Mouse (Mus musculus): ENCODE measurements at regions not wholly inside any gene's neighbourhood (a gene's known extent, or its start where the extent isn't known, plus 50 kb on each side); places are given as distances from the start of the nearest gene placed in this dataset.

- H3K4me1 ChIP-seq (ENCODE audit: control insufficient read depth in 2 of 2, insufficient read depth in 2 of 2, low read length in 2 of 2), result peaks cover 5% of the 10 kb centered on the region in 2 experiments; a peak in 3 of 4 replicates
- no peak overlapping the region for H3K27ac ChIP-seq (replicated peaks in 1 of 2; ENCODE audit: control insufficient read depth in 1 of 2, insufficient read depth in 1 of 2, low read depth in 2 of 2, low read length in 2 of 2)
- H3K9ac ChIP-seq (ENCODE audit: low read length), result no peak overlapping the region
- WGBS, result 80% methylated on average over 5 of the region's 5 CpGs
- no peaks in the 10 kb centered on the region for H3K27me3 ChIP-seq (ENCODE audit: control insufficient read depth, insufficient read depth, low read length)
- H3K9me3 ChIP-seq (ENCODE audit: control insufficient read depth, low read length), result no peaks in the 10 kb centered on the region
- H3K4me2 ChIP-seq (ENCODE audit: low read length), result no peak overlapping the region
- no peaks in the 10 kb centered on the region for H3K36me3 ChIP-seq (ENCODE audit: control insufficient read depth, insufficient read depth, low read length)
- H3K4me3 ChIP-seq (ENCODE audit: control insufficient read depth in 1 of 2, insufficient read depth in 1 of 2, low read depth in 1 of 2, low read length in 2 of 2), result no peak overlapping the region
- no peak for ATAC-seq (ENCODE audit: insufficient number of reproducible peaks, insufficient read depth, low FRiP score, low read depth)
Observed at GRCm38 (mm10) chr15:25271886-25272285, 141.7 kb downstream of the Basp1 start.

- H3K9me3 ChIP-seq (ENCODE audit: control insufficient read depth, low read length), result no peaks in the 10 kb centered on the region
- H3K4me2 ChIP-seq (ENCODE audit: low read length), result peak overlapping the region; percentile 41; the same call in 1 of the 2 replicates
- peaks cover 5% of the 10 kb centered on the region in 2 experiments; a peak in 3 of 4 replicates for H3K4me1 ChIP-seq (ENCODE audit: control insufficient read depth in 2 of 2, insufficient read depth in 2 of 2, low read length in 2 of 2)
- WGBS, result 60% methylated on average over 10 of the region's 10 CpGs
- no peak for ATAC-seq (ENCODE audit: insufficient number of reproducible peaks, insufficient read depth, low FRiP score, low read depth)
- H3K27me3 ChIP-seq (ENCODE audit: control insufficient read depth, insufficient read depth, low read length), result no peaks in the 10 kb centered on the region
- H3K4me3 ChIP-seq (ENCODE audit: control insufficient read depth in 1 of 2, insufficient read depth in 1 of 2, low read depth in 1 of 2, low read length in 2 of 2), result no peak overlapping the region
- no peaks in the 10 kb centered on the region for H3K36me3 ChIP-seq (ENCODE audit: control insufficient read depth, insufficient read depth, low read length)
- H3K9ac ChIP-seq (ENCODE audit: low read length), result no peak overlapping the region
- H3K27ac ChIP-seq (replicated peaks in 1 of 2; ENCODE audit: control insufficient read depth in 1 of 2, insufficient read depth in 1 of 2, low read depth in 2 of 2, low read length in 2 of 2), result no peak overlapping the region
Observed at GRCm38 (mm10) chr15:25270349-25270748, 143.2 kb downstream of the Basp1 start.

GRCm38 (mm10) chr15:25269345-25269996 lies 144.1 kb downstream of the Basp1 start:
- no peak for ATAC-seq (ENCODE audit: insufficient number of reproducible peaks, insufficient read depth, low FRiP score, low read depth)
- WGBS, result 14% methylated on average over 11 of the region's 12 CpGs

GRCm38 (mm10) chr15:25268436-25268835 lies 145.1 kb downstream of the Basp1 start:
- H3K27ac ChIP-seq (replicated peaks in 1 of 2; ENCODE audit: control insufficient read depth in 1 of 2, insufficient read depth in 1 of 2, low read depth in 2 of 2, low read length in 2 of 2), result no peak overlapping the region
- peaks cover 5% of the 10 kb centered on the region in 2 experiments; a peak in 3 of 4 replicates for H3K4me1 ChIP-seq (ENCODE audit: control insufficient read depth in 2 of 2, insufficient read depth in 2 of 2, low read length in 2 of 2)
- 77% methylated on average over 2 of the region's 2 CpGs for WGBS
- no peaks in the 10 kb centered on the region for H3K9me3 ChIP-seq (ENCODE audit: control insufficient read depth, low read length)
- H3K4me2 ChIP-seq (ENCODE audit: low read length), result no peak overlapping the region
- ATAC-seq (ENCODE audit: insufficient number of reproducible peaks, insufficient read depth, low FRiP score, low read depth), result no peak
- no peak overlapping the region for H3K9ac ChIP-seq (ENCODE audit: low read length)
- H3K36me3 ChIP-seq (ENCODE audit: control insufficient read depth, insufficient read depth, low read length), result no peaks in the 10 kb centered on the region
- H3K27me3 ChIP-seq (ENCODE audit: control insufficient read depth, insufficient read depth, low read length), result no peaks in the 10 kb centered on the region
- no peak overlapping the region for H3K4me3 ChIP-seq (ENCODE audit: control insufficient read depth in 1 of 2, insufficient read depth in 1 of 2, low read depth in 1 of 2, low read length in 2 of 2)

More at GRCm38 (mm10) chr15:25269345-25269996, 144.1 kb downstream of the Basp1 start:
- Histone ChIP-seq H3K9ac (ENCODE audit: low read length) (no peak overlapping the region), H3K4me1 (ENCODE audit: control insufficient read depth in 2 of 2, insufficient read depth in 2 of 2, low read length in 2 of 2) (peaks cover 5% of the 10 kb centered on the region in 2 experiments; a peak in 3 of 4 replicates), H3K4me2 (ENCODE audit: low read length) (peak overlapping the region; percentile 41), H3K27me3 (ENCODE audit: control insufficient read depth, insufficient read depth, low read length) (no peaks in the 10 kb centered on the region), H3K27ac (replicated peaks in 1 of 2; ENCODE audit: control insufficient read depth in 1 of 2, insufficient read depth in 1 of 2, low read depth in 2 of 2, low read length in 2 of 2) (no peak overlapping the region), H3K4me3 (ENCODE audit: control insufficient read depth in 1 of 2, insufficient read depth in 1 of 2, low read depth in 1 of 2, low read length in 2 of 2) (no peak overlapping the region; a peak in 1 of 4 replicates), H3K36me3 (ENCODE audit: control insufficient read depth, insufficient read depth, low read length) (no peaks in the 10 kb centered on the region), H3K9me3 (ENCODE audit: control insufficient read depth, low read length) (no peaks in the 10 kb centered on the region)

GRCm38 (mm10) chr15:25267509-25267908 lies 146.1 kb downstream of the Basp1 start:
- Histone ChIP-seq H3K4me1 (ENCODE audit: control insufficient read depth in 2 of 2, insufficient read depth in 2 of 2, low read length in 2 of 2) (peaks cover 5% of the 10 kb centered on the region in 2 experiments; a peak in 3 of 4 replicates), H3K27ac (replicated peaks in 1 of 2; ENCODE audit: control insufficient read depth in 1 of 2, insufficient read depth in 1 of 2, low read depth in 2 of 2, low read length in 2 of 2) (no peak overlapping the region), H3K4me2 (ENCODE audit: low read length) (no peak overlapping the region), H3K36me3 (ENCODE audit: control insufficient read depth, insufficient read depth, low read length) (no peaks in the 10 kb centered on the region), H3K9me3 (ENCODE audit: control insufficient read depth, low read length) (no peaks in the 10 kb centered on the region), H3K9ac (ENCODE audit: low read length) (no peak overlapping the region), H3K4me3 (ENCODE audit: control insufficient read depth in 1 of 2, insufficient read depth in 1 of 2, low read depth in 1 of 2, low read length in 2 of 2) (no peak overlapping the region), H3K27me3 (ENCODE audit: control insufficient read depth, insufficient read depth, low read length) (no peaks in the 10 kb centered on the region)
- ATAC-seq (ENCODE audit: insufficient number of reproducible peaks, insufficient read depth, low FRiP score, low read depth), result no peak
- WGBS, result 92% methylated on average over 3 of the region's 3 CpGs

GRCm38 (mm10) chr15:25252648-25253567 lies 160.7 kb downstream of the Basp1 start:
- no peaks in the 10 kb centered on the region for H3K9me3 ChIP-seq (ENCODE audit: control insufficient read depth, low read length)
- H3K27ac ChIP-seq (replicated peaks in 1 of 2; ENCODE audit: control insufficient read depth in 1 of 2, insufficient read depth in 1 of 2, low read depth in 2 of 2, low read length in 2 of 2), result no peak overlapping the region
- ATAC-seq (ENCODE audit: insufficient number of reproducible peaks, insufficient read depth, low FRiP score, low read depth), result no peak
- no peak overlapping the region for H3K4me3 ChIP-seq (ENCODE audit: control insufficient read depth in 1 of 2, insufficient read depth in 1 of 2, low read depth in 1 of 2, low read length in 2 of 2)
- H3K4me1 ChIP-seq (ENCODE audit: control insufficient read depth in 2 of 2, insufficient read depth in 2 of 2, low read length in 2 of 2), result no peaks in the 10 kb centered on the region
- no peaks in the 10 kb centered on the region for H3K27me3 ChIP-seq (ENCODE audit: control insufficient read depth, insufficient read depth, low read length)
- H3K9ac ChIP-seq (ENCODE audit: low read length), result no peak overlapping the region
- WGBS, result 74% methylated on average over 13 of the region's 13 CpGs
- no peak overlapping the region for H3K4me2 ChIP-seq (ENCODE audit: low read length)
- H3K36me3 ChIP-seq (ENCODE audit: control insufficient read depth, insufficient read depth, low read length), result no peaks in the 10 kb centered on the region

GRCm38 (mm10) chr15:25245631-25246030 lies 167.9 kb downstream of the Basp1 start:
- H3K4me3 ChIP-seq (ENCODE audit: control insufficient read depth in 1 of 2, insufficient read depth in 1 of 2, low read depth in 1 of 2, low read length in 2 of 2), result no peak overlapping the region
- H3K27ac ChIP-seq (replicated peaks in 1 of 2; ENCODE audit: control insufficient read depth in 1 of 2, insufficient read depth in 1 of 2, low read depth in 2 of 2, low read length in 2 of 2), result no peak overlapping the region
- H3K27me3 ChIP-seq (ENCODE audit: control insufficient read depth, insufficient read depth, low read length), result no peaks in the 10 kb centered on the region
- WGBS, result 78% methylated on average over 8 of the region's 8 CpGs
- no peak overlapping the region for H3K4me2 ChIP-seq (ENCODE audit: low read length)
- no peaks in the 10 kb centered on the region for H3K4me1 ChIP-seq (ENCODE audit: control insufficient read depth in 2 of 2, insufficient read depth in 2 of 2, low read length in 2 of 2)
- H3K9me3 ChIP-seq (ENCODE audit: control insufficient read depth, low read length), result no peaks in the 10 kb centered on the region
- ATAC-seq (ENCODE audit: insufficient number of reproducible peaks, insufficient read depth, low FRiP score, low read depth), result no peak
- no peak overlapping the region for H3K9ac ChIP-seq (ENCODE audit: low read length)
- H3K36me3 ChIP-seq (ENCODE audit: control insufficient read depth, insufficient read depth, low read length), result no peaks in the 10 kb centered on the region
